Mouse (Mus musculus): ENCODE data around the gene Samm50. TPM values are rescaled to one million over a fixed set of nuclear protein-coding genes. Genes with fewer than 3 reads are reported as not detected.
A peak's percentile ranks its signal among the peaks of the same experiment; 100 is the strongest.
"Not testable (repeated sequence)": the region's sequence is repeated elsewhere in the genome, so short reads cannot be mapped to it uniquely, and the experiment has no call there.

The Samm50 gene
- 79.4 and 83.5 TPM in 2 replicates for polyA plus RNA-seq (2015; fragmentation: Nextera tagmentation; extraction: Ambion mirVana)

DNA sequence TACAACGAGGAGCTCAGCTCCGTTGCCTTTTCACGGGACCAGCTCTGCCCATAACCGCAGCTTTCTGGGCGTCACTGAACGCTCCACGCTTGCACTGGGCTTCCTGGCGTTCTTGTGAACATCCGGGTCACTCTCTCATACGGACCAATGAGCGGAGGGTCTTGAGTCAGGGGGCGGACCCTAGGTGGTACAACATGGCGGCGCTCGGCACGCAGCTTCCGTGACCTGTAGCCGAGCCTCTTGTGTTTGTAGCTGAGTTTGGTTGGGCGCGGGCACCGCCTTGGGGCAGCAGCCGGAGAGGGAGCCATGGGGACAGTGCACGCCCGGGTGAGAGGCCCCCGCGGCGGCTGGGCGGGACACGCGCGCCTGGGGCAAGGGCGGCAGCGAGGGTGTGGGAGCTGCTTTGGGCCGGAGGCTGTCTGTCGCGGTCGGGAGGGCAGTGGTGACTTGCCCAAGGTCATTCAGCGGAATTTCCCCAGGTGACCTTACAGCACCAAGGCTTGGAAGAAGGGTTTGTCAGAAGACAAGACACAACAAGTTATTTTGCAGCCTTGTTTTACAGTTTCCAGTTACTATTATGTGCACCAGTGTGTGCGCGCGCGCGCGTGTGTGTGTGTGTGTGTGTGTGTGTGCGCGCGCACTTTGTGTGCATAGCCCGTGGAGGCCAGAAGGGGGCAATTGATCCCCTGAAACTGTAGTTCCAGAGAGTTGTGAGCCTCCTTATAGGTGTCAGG is at the start of gene Samm50:
Samm50 (plus strand) TSS at position 184 of the 734 bp plus-strand sequence.
- peak within 1 kb of the TSS; percentile 95 for H3K4me3 ChIP-seq
- peak within 1 kb of the TSS; percentile 90 for H3K9ac ChIP-seq
- H3K9me3 ChIP-seq = no peaks in the 10 kb centered on the region
- no peaks in the 10 kb centered on the region for H3K27me3 ChIP-seq
- peaks cover 19% of the 10 kb centered on the region for H3K36me3 ChIP-seq
- WGBS = 7% methylated on average over 48 of the region's 48 CpGs
- ATAC-seq (ENCODE audit: low read depth) = peak; percentile 99
- peak within 1 kb of the TSS; percentile 91 for H3K27ac ChIP-seq (replicated peaks)
- H3K4me2 ChIP-seq = peak within 1 kb of the TSS; percentile 62
- H3K4me1 ChIP-seq (replicated peaks) = peaks cover 23% of the 10 kb centered on the region

DNA sequence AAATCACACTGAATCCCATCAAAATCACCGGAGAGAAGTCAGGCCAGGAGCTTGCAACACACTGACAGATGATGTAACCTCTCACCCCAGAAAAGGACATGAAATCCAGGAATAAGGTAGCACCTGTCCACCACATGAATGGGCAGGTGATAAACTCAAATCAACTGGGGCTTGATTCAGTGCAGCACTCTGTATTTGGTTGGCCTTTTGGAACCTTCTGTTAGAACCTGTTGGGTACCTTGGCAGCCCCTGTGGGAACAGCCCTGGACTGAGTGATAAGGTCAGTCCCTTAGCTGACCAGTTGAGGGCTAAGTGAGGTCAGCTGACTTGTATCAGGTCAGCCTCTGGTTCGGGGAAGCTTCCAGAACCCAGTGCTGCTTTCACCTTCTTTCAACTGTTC is 35.9 kb upstream of the Samm50 start:
- no peak for ATAC-seq (ENCODE audit: low read depth)
- H3K36me3 ChIP-seq = no peaks in the 10 kb centered on the region
- H3K4me2 ChIP-seq = no peak overlapping the region
- no peak overlapping the region for H3K9ac ChIP-seq
- H3K4me1 ChIP-seq (replicated peaks) = no peaks in the 10 kb centered on the region
- no peak overlapping the region for H3K4me3 ChIP-seq
- H3K27ac ChIP-seq (replicated peaks) = no peak overlapping the region
- WGBS = 90% methylated on average over 2 of the region's 2 CpGs
- H3K27me3 ChIP-seq = no peaks in the 10 kb centered on the region
- H3K9me3 ChIP-seq = no peaks in the 10 kb centered on the region

DNA sequence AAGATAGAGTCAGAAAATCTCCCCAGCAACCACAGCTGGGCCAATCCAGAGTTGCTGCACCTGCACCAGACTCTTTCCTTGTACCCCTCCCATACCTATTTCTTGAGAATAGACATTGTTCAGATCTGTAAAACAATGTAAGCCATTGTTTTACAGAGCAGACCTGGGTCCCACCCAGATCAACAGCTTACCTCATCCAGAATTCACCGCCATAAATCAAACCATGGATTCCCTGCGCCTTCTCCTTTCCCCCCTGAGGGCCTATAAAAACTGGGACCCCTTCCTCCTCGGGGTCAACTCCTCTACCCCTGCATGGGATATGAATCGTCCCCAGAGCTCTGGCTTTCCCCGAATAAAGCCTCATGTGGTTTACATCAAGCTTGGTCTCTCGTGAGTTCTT is 34.5 kb upstream of the Samm50 start:
- not testable (repeated sequence) for ATAC-seq (ENCODE audit: low read depth); H3K4me3 ChIP-seq; H3K27me3 ChIP-seq; H3K4me1 ChIP-seq (replicated peaks); H3K4me2 ChIP-seq; H3K27ac ChIP-seq (replicated peaks); H3K9ac ChIP-seq; H3K36me3 ChIP-seq; H3K9me3 ChIP-seq
- 77% methylated on average over 6 of the region's 6 CpGs for WGBS

DNA sequence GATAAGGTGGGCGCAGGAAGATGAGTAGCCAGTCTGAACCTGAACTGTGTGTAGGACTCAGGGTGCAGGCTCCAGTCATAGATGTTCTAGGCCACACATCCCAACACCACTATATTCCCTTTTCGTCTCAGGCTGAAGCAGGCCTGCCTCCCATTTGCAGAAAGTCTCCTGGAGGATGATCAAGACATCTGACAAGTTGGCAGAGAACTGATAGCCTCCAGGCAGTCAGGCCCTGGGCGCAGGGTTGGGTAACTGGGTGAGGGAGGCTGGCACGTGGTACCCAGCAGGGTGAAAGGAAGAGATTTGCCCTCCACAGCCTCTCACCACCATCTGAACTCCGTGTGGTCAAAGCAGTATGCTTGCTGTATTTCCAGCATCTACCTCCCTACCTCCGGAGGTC is 30.2 kb upstream of the Samm50 start:
- no peak for ATAC-seq (ENCODE audit: low read depth)
- H3K9ac ChIP-seq = no peak overlapping the region
- H3K9me3 ChIP-seq = no peaks in the 10 kb centered on the region
- peaks cover 1% of the 10 kb centered on the region for H3K4me1 ChIP-seq (replicated peaks)
- H3K27ac ChIP-seq (replicated peaks) = no peak overlapping the region
- H3K4me2 ChIP-seq = no peak overlapping the region
- H3K27me3 ChIP-seq = no peaks in the 10 kb centered on the region
- no peaks in the 10 kb centered on the region for H3K36me3 ChIP-seq
- 90% methylated on average over 6 of the region's 6 CpGs for WGBS
- no peak overlapping the region for H3K4me3 ChIP-seq

DNA sequence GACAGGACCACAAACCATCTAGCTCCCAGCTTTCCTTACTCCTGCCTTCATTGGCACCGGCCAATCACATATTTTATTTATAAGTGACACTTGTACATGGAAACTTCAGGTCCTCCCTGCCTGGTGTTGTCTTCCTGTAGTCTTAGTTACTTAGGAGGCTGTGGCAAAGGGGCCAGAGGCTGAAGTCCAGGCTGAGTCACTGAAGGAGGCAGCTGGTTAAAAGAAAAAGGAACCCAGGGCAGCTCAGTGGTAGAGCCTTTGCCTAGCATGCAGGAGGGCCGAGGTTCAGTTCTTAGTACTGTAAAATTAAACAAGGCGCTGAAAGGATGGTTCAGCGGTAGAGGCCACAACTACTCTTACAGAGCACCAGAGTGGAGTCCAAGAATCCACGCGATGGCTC is 25.2 kb upstream of the Samm50 start:
- peak overlapping the region; percentile 80 for H3K9ac ChIP-seq
- H3K4me3 ChIP-seq = no peak overlapping the region
- peak overlapping the region; percentile 84 for H3K27ac ChIP-seq (replicated peaks)
- 72% methylated on average over 6 of the region's 6 CpGs for WGBS
- H3K4me2 ChIP-seq = peak overlapping the region; percentile 96
- H3K9me3 ChIP-seq = no peaks in the 10 kb centered on the region
- H3K27me3 ChIP-seq = peaks cover 4% of the 10 kb centered on the region; the same call in 1 of the 2 replicates
- no peaks in the 10 kb centered on the region for H3K36me3 ChIP-seq
- no peak for ATAC-seq (ENCODE audit: low read depth)
- H3K4me1 ChIP-seq (replicated peaks) = peaks cover 26% of the 10 kb centered on the region

DNA sequence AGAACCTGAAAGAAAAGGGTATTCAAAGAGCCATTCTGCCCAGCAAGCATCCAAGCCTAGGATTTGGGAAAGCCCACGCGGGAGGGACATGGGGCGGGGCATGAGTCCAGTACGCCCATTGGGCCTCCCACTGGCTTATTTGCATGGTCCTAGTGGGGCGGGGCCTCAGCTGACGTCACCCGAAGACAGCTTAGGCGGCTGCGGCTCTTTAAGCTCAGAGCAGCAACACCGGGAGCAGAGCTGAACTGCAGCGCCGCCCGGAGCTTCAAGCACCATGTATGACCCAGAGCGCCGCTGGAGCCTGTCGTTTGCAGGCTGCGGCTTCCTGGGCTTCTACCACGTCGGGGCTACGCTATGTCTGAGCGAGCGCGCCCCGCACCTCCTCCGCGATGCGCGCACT is 24.4 kb upstream of the Samm50 start, which contains the start of gene Pnpla3:
Pnpla3 (plus strand) TSS at position 238 of the 400 bp plus-strand sequence.
- Histone ChIP-seq H3K9ac (peak within 1 kb of the TSS; percentile 80), H3K9me3 (no peaks in the 10 kb centered on the region), H3K4me3 (peak within 1 kb of the TSS; percentile 60), H3K4me1 (replicated peaks) (peaks cover 26% of the 10 kb centered on the region), H3K4me2 (peak within 1 kb of the TSS; percentile 96), H3K27me3 (peaks cover 4% of the 10 kb centered on the region; the same call in 1 of the 2 replicates), H3K27ac (replicated peaks) (peak within 1 kb of the TSS; percentile 84), H3K36me3 (no peaks in the 10 kb centered on the region)
- WGBS = under 1% methylated on average over 28 of the region's 28 CpGs
- ATAC-seq (ENCODE audit: low read depth) = peak; percentile 97

DNA sequence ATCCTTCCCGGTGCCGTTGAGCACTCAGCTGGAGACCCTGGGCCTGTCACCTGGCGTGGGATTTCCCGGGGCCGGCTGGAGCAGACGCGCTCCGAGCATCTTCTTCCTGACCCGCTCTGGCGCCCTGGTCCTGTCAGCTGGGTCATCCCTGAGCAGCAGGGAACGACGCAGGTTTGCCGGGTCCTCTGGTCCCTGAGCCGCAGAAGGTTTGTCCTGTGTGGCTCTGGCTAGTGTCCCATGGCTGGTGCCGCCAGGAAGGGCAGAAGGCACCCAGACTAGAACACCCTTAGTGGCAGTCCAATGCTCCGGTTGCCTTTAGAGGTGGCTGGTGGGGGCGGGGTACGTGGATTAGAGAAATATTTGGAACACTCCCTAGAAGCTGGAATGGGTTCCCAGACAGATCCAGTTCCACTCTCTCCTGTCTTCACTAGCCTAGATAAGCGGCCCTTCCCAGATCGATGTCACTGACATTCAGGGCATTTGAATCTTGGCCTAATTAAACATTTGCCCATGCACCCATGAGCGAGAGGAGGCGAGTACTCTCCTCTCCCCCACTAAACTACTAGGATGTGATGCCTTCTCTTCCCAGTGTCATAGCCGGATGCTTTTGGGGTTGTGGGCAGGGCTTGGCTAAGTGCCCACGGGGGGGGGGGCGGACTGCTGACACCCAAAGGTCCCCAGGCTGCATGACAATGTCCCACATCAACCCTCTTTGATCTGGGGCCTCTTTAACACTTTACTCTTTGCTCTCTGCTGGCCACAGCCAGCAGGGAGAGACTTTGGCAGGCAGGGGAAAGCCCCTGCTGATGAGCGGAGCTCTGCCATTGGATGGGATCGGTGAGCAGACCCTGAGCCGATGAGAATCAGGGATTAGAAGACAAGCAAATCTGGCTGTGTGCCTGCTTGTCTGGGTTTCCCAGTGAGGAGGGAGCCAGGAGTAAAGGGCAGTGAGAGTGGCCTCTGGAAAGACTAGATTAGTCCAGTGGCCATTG is 23.6 kb upstream of the Samm50 start:
- Histone ChIP-seq H3K9ac (peak overlapping the region; percentile 80), H3K4me2 (peak overlapping the region; percentile 96), H3K27me3 (peaks cover 4% of the 10 kb centered on the region; the same call in 1 of the 2 replicates), H3K9me3 (no peaks in the 10 kb centered on the region), H3K27ac (replicated peaks) (peak overlapping the region; percentile 84), H3K4me3 (peak overlapping the region; percentile 60), H3K36me3 (no peaks in the 10 kb centered on the region), H3K4me1 (replicated peaks) (peaks cover 26% of the 10 kb centered on the region)
- 2% methylated on average over 28 of the region's 28 CpGs for WGBS
- peak; percentile 55 for ATAC-seq (ENCODE audit: low read depth)

DNA sequence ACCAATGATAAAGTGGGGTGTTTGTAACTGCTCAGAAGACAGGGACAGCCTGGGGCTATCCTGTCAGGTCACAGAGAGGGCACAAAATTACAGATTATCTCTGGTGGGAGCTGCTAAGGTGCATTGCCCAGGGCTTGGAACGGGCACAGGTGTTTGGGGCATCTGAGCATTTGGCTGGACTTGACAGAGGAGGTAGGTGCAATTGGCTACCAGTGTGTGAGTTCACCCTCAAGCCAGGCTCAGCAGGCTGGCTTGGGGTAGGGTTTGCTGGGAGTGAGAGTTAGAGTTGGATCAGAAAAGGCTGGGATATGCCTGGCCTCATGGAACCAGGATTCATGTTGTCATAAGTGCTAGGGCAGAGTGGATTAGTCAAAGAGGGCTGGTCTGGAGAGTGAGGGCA is 22.5 kb upstream of the Samm50 start:
- H3K9ac ChIP-seq = no peak overlapping the region
- H3K27me3 ChIP-seq = peaks cover 4% of the 10 kb centered on the region; the same call in 1 of the 2 replicates
- H3K36me3 ChIP-seq = no peaks in the 10 kb centered on the region
- no peak overlapping the region for H3K27ac ChIP-seq (replicated peaks)
- 60% methylated on average over 1 of the region's 1 CpGs for WGBS
- 0 out of 2 replicates have a peak overlapping the region, but pooled peaks have one; percentile 96 for H3K4me2 ChIP-seq
- ATAC-seq (ENCODE audit: low read depth) = no peak
- H3K4me1 ChIP-seq (replicated peaks) = peaks cover 26% of the 10 kb centered on the region
- H3K9me3 ChIP-seq = no peaks in the 10 kb centered on the region
- H3K4me3 ChIP-seq = no peak overlapping the region

DNA sequence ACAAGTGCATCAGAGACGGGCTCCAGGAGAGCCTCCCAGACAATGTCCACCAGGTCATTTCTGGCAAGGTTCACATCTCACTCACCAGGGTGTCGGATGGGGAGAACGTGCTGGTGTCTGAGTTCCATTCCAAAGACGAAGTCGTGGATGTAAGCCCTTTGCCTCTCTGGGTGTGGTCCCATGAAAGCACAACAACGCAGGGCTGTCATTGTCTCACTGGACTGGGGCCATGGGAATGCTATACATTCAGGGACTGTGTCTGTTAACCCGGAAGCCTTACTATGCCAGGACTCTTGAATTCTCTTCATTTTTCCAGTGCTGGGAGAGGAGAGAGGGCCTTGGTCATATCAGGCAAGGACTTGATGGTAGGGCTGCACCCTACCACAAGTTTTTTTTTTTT is 20.9 kb upstream of the Samm50 start:
- WGBS = 83% methylated on average over 7 of the region's 7 CpGs
- ATAC-seq (ENCODE audit: low read depth) = no peak
- H3K27ac ChIP-seq (replicated peaks) = no peak overlapping the region
- no peaks in the 10 kb centered on the region for H3K36me3 ChIP-seq
- no peak overlapping the region for H3K4me3 ChIP-seq
- peaks cover 4% of the 10 kb centered on the region; the same call in 1 of the 2 replicates for H3K27me3 ChIP-seq
- no peak overlapping the region for H3K9ac ChIP-seq
- peaks cover 26% of the 10 kb centered on the region for H3K4me1 ChIP-seq (replicated peaks)
- no peak overlapping the region for H3K4me2 ChIP-seq
- no peaks in the 10 kb centered on the region for H3K9me3 ChIP-seq

DNA sequence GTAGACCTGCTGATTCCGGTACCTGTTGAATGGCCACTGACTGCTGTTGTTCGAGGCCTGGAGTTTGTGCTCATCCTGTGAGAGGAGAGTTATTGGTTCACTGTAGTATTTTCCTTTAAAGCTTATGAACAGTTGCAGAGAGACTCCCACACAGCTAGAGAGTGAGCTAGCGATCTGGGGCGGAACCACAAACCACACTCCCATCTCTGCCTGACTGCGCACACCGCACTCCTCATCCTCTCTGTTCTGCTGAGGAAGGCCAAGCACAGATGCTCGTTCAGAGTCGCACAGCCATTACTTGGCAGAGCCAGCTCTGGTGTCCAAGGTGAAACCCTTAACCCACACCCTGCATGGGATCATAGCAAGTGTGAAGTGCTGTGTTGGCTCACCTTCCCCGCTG is 13.3 kb upstream of the Samm50 start:
- Histone ChIP-seq H3K9ac (no peak overlapping the region), H3K4me2 (no peak overlapping the region), H3K4me1 (replicated peaks) (peaks cover 5% of the 10 kb centered on the region), H3K27me3 (0 out of 2 replicates have a peak, but pooled peaks cover 3% of the 10 kb centered on the region), H3K36me3 (no peaks in the 10 kb centered on the region), H3K27ac (replicated peaks) (no peak overlapping the region), H3K9me3 (no peaks in the 10 kb centered on the region), H3K4me3 (no peak overlapping the region)
- ATAC-seq (ENCODE audit: low read depth) = no peak
- WGBS = 94% methylated on average over 9 of the region's 9 CpGs

DNA sequence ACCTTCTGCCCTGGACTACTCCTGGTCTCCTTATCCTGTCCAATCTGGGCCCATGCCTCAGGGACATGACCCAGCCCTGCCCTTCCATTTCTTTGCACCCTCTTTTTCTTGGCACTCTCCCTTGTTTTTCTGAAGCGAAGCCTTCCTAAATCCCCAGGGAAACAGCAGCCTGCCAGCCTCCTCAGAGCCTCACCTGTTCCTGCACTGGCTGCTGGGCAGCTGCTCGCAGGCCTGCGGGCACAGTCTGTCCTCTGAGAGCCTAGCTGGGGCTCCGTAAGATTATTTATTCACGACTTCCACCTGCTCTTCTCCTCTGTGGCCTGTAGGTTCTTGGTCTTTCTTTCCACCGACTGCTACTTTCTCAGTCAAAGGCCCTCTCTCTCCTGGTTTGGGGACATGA is 10.0 kb upstream of the Samm50 start:
- no peaks in the 10 kb centered on the region for H3K9me3 ChIP-seq
- H3K9ac ChIP-seq = no peak overlapping the region
- no peak for ATAC-seq (ENCODE audit: low read depth)
- no peaks in the 10 kb centered on the region for H3K36me3 ChIP-seq
- 0 out of 2 replicates have a peak, but pooled peaks cover 3% of the 10 kb centered on the region for H3K27me3 ChIP-seq
- WGBS = 54% methylated on average over 6 of the region's 6 CpGs
- no peak overlapping the region for H3K4me2 ChIP-seq
- no peak overlapping the region for H3K4me3 ChIP-seq
- H3K4me1 ChIP-seq (replicated peaks) = peaks cover 5% of the 10 kb centered on the region
- no peak overlapping the region for H3K27ac ChIP-seq (replicated peaks)

DNA sequence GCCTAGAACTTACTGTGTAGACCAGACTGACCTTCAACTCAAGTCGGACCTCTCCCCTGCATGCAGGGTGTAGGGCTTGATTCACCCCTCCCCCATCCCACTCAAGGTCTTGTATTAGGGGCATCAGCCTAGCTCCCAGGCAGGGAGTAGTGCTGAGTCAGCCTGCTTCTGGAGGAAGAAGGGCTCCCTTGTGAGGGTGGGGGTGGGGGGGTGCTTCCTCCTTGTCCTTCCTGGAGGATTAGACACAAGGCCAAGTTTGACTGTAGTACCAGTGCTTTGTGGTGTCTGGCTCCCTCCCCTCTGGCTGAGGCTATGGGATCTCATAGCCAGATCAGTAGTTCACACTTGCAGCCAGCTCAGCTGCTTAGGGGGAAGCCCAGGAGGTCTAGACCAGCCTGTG is 8.1 kb upstream of the Samm50 start:
- Histone ChIP-seq H3K36me3 (no peaks in the 10 kb centered on the region), H3K27me3 (0 out of 2 replicates have a peak, but pooled peaks cover 3% of the 10 kb centered on the region), H3K4me3 (no peak overlapping the region), H3K27ac (replicated peaks) (no peak overlapping the region), H3K9me3 (no peaks in the 10 kb centered on the region), H3K4me1 (replicated peaks) (peaks cover 5% of the 10 kb centered on the region), H3K9ac (no peak overlapping the region), H3K4me2 (no peak overlapping the region)
- no peak for ATAC-seq (ENCODE audit: low read depth)
- whole genome bisulfite sequencing = 48% methylated on average over 1 of the region's 1 CpGs

Data from neural tube, embryonic 13.5 days (tissue).